Mouse (Mus musculus) forebrain, embryonic 15.5 days (tissue): ENCODE results near the gene Arf3. TPM values are rescaled to one million over a fixed set of nuclear protein-coding genes. Genes with fewer than 3 reads are reported as not detected.

Experiments
- ATAC-seq: fragments of 200-750 bp; cut with Nextera tagmentation; replicated peaks from 2 replicates; pipeline ENCODE4 v1.8.0; 2017; ENCODE audit warnings: mild to moderate bottlenecking, moderate TSS enrichment, moderate library complexity
- H3K27ac ChIP-seq: fragments of 300-500 bp; sonication (generic); replicated peaks from 2 replicates; pipeline ENCODE4 v1.5.1; 2015; ENCODE audit warnings: mild to moderate bottlenecking, inconsistent platforms
- H3K27me3 ChIP-seq: fragments of 300-500 bp; sonication (generic); 2 replicates; pipeline ENCODE4 v1.6.1; 2015; ENCODE audit warnings: inconsistent platforms
- H3K36me3 ChIP-seq: fragments of 300-500 bp; sonication (generic); 2 replicates; pipeline ENCODE4 v1.6.1; 2015; ENCODE audit warnings: mild to moderate bottlenecking, inconsistent platforms
- H3K4me1 ChIP-seq: fragments of 300-500 bp; sonication (generic); 2 replicates; pipeline ENCODE4 v1.6.1; 2015; ENCODE audit warnings: inconsistent platforms
- H3K4me2 ChIP-seq: fragments of 300-500 bp; sonication (generic); replicated peaks from 2 replicates; pipeline ENCODE4 v1.6.1; 2015; ENCODE audit warnings: mild to moderate bottlenecking, inconsistent platforms
- H3K4me3 ChIP-seq: fragments of 300-500 bp; sonication (generic); 2 replicates; pipeline ENCODE4 v1.5.1; 2015; ENCODE audit warnings: mild to moderate bottlenecking, inconsistent platforms
- H3K9ac ChIP-seq: fragments of 300-500 bp; sonication (generic); replicated peaks from 2 replicates; pipeline ENCODE4 v1.6.1; 2015; ENCODE audit warnings: mild to moderate bottlenecking, inconsistent platforms
- H3K9me3 ChIP-seq: fragments of 300-500 bp; sonication (generic); 2 replicates; pipeline ENCODE4 v1.6.1; 2016; ENCODE audit warnings: inconsistent platforms
- whole genome bisulfite sequencing: fragments of 180-500 bp; shearing (Covaris S2); methylation state at CpG from one replicate; pipeline ENCODE4 v1.1.7; 2015; ENCODE audit warnings: mixed read lengths; 5-methylcytosine and 5-hydroxymethylcytosine counted together
- polyA plus RNA-seq: library from polyadenylated mRNA; unstranded; fragments of >200 nt; fragmentation: Nextera tagmentation; extraction: Ambion mirVana; gene quantifications from 2 replicates; pipeline ENCODE4 v1.2.1, GENCODE M21; 2015

The Arf3 gene
- polyA plus RNA-seq, 1 experiment from 2014 or later, result 88.2 TPM

DNA sequence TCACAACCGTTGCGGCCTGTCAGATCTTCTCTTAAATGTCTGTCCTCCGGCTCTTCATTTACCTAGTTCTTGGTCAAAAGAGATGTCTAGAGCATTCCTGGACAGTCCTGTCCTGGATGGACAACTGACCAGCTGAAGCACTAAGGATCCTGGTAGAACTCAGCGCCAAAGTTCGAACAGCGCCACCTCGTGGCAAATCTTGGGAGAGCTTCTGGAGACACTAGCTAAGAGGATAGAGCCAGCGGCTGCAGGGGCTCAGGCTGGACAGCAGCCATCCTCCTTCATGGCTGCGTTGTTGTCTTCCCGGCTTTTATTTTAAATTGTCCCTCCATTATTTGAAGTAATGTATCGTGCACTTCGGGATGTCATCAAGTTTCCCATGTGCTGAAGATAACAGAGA is 36.4 kb upstream of the Arf3 start:
- Histone ChIP-seq H3K4me2 (no peak overlapping the region), H3K4me3 (no peak overlapping the region), H3K27ac (no peak overlapping the region), H3K36me3 (no peaks in the 10 kb centered on the region), H3K27me3 (peaks cover 94% of the 10 kb centered on the region), H3K4me1 (peaks cover 19% of the 10 kb centered on the region), H3K9me3 (no peaks in the 10 kb centered on the region), H3K9ac (no peak overlapping the region)
- WGBS, result 13% methylated on average over 12 of the region's 12 CpGs
- no peak for ATAC-seq

DNA sequence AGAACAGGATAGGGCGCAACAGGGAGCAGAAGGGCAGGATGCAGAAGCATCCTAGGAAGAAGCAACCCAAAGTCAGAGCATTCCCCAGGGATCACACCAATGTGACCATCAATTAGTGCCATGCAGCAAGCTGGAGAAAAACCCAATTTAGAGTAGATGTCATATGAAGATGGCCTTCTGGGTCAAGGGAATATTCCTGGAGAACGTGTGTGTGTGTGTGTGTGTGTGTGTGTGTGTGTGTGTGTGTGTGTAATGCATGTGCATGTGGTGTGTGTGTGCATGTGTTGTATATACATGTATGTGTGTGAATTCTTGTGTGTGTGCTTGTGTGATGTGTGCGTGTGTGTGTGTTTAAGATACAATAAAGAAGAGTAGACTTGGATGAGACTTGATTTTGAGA is 35.9 kb upstream of the Arf3 start:
- peaks cover 95% of the 10 kb centered on the region for H3K27me3 ChIP-seq
- no peak overlapping the region for H3K4me3 ChIP-seq
- no peak overlapping the region for H3K27ac ChIP-seq
- WGBS, result 30% methylated on average over 3 of the region's 3 CpGs
- no peaks in the 10 kb centered on the region for H3K9me3 ChIP-seq
- no peak overlapping the region for H3K4me2 ChIP-seq
- H3K36me3 ChIP-seq, result no peaks in the 10 kb centered on the region
- ATAC-seq, result no peak
- H3K9ac ChIP-seq, result no peak overlapping the region
- peaks cover 17% of the 10 kb centered on the region for H3K4me1 ChIP-seq

- no peak overlapping the region for H3K9ac ChIP-seq
- no peak overlapping the region for H3K27ac ChIP-seq
Observed at GRCm38 (mm10) chr15:98797835-98798492, 35.0 kb upstream of the Arf3 start.

GRCm38 (mm10) chr15:98796803-98797595 is 34.0 kb upstream of the Arf3 start:
- Histone ChIP-seq H3K9me3 (no peaks in the 10 kb centered on the region), H3K4me3 (no peak overlapping the region), H3K36me3 (no peaks in the 10 kb centered on the region), H3K27ac (no peak overlapping the region), H3K9ac (no peak overlapping the region), H3K4me1 (peaks cover 24% of the 10 kb centered on the region), H3K27me3 (peaks cover 95% of the 10 kb centered on the region), H3K4me2 (no peak overlapping the region)
- 4% methylated on average over 13 of the region's 13 CpGs for WGBS
- ATAC-seq, result no peak; the same call in 1 of the 2 replicates

More at GRCm38 (mm10) chr15:98797835-98798492, 35.0 kb upstream of the Arf3 start:
- ATAC-seq, result peak; percentile 77
- Histone ChIP-seq H3K4me3 (no peak overlapping the region), H3K9me3 (no peaks in the 10 kb centered on the region), H3K4me2 (peak overlapping the region; percentile 1; the same call in 1 of the 2 replicates), H3K36me3 (no peaks in the 10 kb centered on the region), H3K27me3 (peaks cover 95% of the 10 kb centered on the region), H3K4me1 (peaks cover 17% of the 10 kb centered on the region)
- WGBS, result under 1% methylated on average over 28 of the region's 28 CpGs

DNA sequence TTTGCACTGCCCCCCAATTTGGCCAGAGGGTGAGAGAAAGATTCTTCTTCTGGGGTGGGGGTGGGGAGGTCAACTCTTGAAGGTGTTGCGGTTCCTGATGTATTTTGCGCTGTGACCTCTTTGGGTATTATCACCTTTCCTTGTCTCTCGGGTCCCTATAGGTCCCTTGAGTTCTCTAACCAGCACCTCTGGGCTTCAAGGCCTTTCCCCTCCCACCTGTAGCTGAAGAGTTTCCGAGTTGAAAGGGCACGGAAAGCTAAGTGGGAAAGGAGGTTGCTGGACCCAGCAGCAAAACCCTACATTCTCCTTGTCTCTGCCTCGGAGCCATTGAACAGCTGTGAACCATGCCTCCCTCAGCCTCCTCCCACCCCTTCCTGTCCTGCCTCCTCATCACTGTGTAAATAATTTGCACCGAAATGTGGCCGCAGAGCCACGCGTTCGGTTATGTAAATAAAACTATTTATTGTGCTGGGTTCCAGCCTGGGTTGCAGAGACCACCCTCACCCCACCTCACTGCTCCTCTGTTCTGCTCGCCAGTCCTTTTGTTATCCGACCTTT is 30.2 kb upstream of the Arf3 start:
- H3K4me1 ChIP-seq, result peaks cover 31% of the 10 kb centered on the region
- peak overlapping the region; percentile 41 for H3K4me3 ChIP-seq
- H3K27ac ChIP-seq, result no peak overlapping the region
- H3K4me2 ChIP-seq, result peak overlapping the region; percentile 49
- H3K9me3 ChIP-seq, result no peaks in the 10 kb centered on the region
- no peak overlapping the region for H3K9ac ChIP-seq
- H3K27me3 ChIP-seq, result peaks cover 95% of the 10 kb centered on the region
- 3% methylated on average over 13 of the region's 13 CpGs for WGBS
- no peaks in the 10 kb centered on the region for H3K36me3 ChIP-seq
- ATAC-seq, result no peak

DNA sequence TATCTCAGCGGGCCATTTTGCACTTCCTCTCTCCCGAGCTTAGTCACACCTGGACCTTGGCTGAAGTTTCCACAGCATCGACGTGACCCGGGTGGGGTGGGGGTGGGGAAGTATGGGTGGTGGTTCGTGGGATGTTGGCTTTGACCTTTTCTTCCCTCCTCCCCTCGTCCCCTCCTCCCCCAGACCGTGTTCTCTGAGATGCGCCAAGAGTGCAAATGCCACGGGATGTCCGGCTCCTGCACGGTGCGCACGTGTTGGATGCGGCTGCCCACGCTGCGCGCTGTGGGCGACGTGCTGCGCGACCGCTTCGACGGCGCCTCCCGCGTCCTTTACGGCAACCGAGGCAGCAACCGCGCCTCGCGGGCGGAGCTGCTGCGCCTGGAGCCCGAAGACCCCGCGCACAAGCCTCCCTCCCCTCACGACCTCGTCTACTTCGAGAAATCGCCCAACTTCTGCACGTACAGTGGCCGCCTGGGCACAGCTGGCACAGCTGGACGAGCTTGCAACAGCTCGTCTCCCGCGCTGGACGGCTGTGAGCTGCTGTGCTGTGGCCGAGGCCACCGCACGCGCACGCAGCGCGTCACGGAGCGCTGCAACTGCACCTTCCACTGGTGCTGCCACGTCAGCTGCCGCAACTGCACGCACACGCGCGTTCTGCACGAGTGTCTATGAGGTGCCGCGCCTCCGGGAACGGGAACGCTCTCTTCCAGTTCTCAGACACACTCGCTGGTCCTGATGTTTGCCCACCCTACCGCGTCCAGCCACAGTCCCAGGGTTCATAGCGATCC is 29.4 kb upstream of the Arf3 start:
- H3K36me3 ChIP-seq, result no peaks in the 10 kb centered on the region
- peaks cover 24% of the 10 kb centered on the region for H3K4me1 ChIP-seq
- peaks cover 96% of the 10 kb centered on the region for H3K27me3 ChIP-seq
- peak overlapping the region; percentile 32 for H3K9ac ChIP-seq
- peak overlapping the region; percentile 49 for H3K4me2 ChIP-seq
- H3K27ac ChIP-seq, result no peak overlapping the region
- peak; percentile 49; the same call in 1 of the 2 replicates for ATAC-seq
- H3K4me3 ChIP-seq, result peak overlapping the region; percentile 41
- no peaks in the 10 kb centered on the region for H3K9me3 ChIP-seq
- WGBS, result under 1% methylated on average over 74 of the region's 75 CpGs

- peak overlapping the region; percentile 41; the same call in 1 of the 2 replicates for H3K4me3 ChIP-seq
- H3K4me2 ChIP-seq, result no peak overlapping the region
- H3K9me3 ChIP-seq, result no peaks in the 10 kb centered on the region
- no peak overlapping the region for H3K9ac ChIP-seq
- H3K27me3 ChIP-seq, result peaks cover 98% of the 10 kb centered on the region
- no peaks in the 10 kb centered on the region for H3K36me3 ChIP-seq
- under 1% methylated on average over 23 of the region's 23 CpGs for WGBS
- no peak overlapping the region for H3K27ac ChIP-seq
- no peak for ATAC-seq
- H3K4me1 ChIP-seq, result peaks cover 19% of the 10 kb centered on the region
Observed at GRCm38 (mm10) chr15:98791771-98792170, 28.8 kb upstream of the Arf3 start.

DNA sequence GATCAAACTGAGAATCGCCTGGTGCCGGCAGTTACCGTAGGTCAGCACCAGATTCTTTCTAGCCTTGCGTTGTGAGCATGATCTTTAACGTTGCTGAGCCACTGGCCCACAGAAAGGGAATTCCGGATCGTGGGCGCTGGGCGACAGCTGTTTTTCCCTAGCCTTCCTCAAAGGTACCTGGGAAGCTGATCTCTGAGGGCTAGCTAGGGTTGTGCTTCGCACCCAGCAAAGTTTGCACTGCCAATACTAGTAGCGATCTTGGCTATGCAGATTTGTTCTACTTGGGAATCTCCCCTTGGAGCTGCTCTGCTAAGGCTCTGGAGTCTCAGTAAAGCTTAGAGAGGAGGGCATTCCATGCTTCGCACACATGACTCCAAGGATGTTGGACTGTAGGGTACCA is 28.2 kb upstream of the Arf3 start:
- no peak overlapping the region for H3K4me2 ChIP-seq
- no peaks in the 10 kb centered on the region for H3K9me3 ChIP-seq
- H3K4me1 ChIP-seq, result peaks cover 18% of the 10 kb centered on the region
- WGBS, result under 1% methylated on average over 12 of the region's 12 CpGs
- ATAC-seq, result no peak
- no peak overlapping the region for H3K9ac ChIP-seq
- no peak overlapping the region for H3K4me3 ChIP-seq
- no peak overlapping the region for H3K27ac ChIP-seq
- no peaks in the 10 kb centered on the region for H3K36me3 ChIP-seq
- H3K27me3 ChIP-seq, result peaks cover 98% of the 10 kb centered on the region

DNA sequence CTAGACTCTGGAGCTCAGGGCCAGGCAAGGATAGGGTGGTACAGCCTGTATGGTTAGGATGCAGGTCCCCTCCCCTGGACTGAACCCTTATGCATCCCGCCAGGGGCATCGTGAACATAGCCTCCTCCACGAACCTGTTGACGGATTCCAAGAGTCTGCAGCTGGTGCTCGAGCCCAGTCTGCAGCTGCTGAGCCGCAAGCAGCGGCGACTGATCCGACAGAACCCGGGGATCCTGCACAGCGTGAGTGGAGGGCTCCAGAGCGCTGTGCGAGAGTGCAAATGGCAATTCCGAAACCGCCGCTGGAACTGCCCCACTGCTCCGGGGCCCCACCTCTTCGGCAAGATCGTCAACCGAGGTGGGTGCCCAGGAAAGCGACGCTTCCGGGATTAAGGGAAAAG is 27.7 kb upstream of the Arf3 start:
- H3K27ac ChIP-seq, result no peak overlapping the region
- no peak overlapping the region; the same call in 1 of the 2 replicates for H3K4me3 ChIP-seq
- H3K36me3 ChIP-seq, result no peaks in the 10 kb centered on the region
- no peaks in the 10 kb centered on the region for H3K9me3 ChIP-seq
- H3K27me3 ChIP-seq, result peaks cover 98% of the 10 kb centered on the region
- ATAC-seq, result no peak
- H3K9ac ChIP-seq, result no peak overlapping the region
- no peak overlapping the region for H3K4me2 ChIP-seq
- H3K4me1 ChIP-seq, result peaks cover 18% of the 10 kb centered on the region
- under 1% methylated on average over 23 of the region's 23 CpGs for WGBS

DNA sequence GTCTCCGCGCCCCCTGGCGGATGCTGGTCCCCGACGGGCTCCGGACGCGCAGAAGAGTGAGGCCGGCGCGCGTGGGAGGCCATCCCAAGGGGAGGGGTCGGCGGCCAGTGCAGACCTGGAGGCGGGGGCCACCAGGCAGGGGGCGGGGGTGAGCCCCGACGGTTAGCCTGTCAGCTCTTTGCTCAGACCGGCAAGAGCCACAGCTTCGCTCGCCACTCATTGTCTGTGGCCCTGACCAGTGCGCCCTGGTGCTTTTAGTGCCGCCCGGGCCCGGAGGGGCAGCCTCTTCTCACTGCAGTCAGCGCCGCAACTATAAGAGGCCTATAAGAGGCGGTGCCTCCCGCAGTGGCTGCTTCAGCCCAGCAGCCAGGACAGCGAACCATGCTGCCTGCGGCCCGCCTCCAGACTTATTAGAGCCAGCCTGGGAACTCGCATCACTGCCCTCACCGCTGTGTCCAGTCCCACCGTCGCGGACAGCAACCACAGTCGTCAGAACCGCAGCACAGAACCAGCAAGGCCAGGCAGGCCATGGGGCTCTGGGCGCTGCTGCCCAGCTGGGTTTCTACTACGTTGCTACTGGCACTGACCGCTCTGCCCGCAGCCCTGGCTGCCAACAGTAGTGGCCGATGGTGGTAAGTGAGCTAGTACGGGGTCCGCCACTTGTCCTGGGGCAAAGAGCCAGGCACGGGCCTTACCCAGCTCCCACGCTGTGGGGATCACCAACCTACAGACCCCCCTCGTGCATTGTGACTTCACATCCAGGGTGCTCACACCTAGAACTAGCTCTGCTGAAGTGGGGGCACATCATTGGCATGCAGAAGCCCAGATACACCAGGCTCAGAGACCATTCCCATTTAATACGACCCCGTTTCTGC is 26.9 kb upstream of the Arf3 start, which contains the start of gene Wnt1:
Wnt1 (plus strand) TSS at position 197 of the 875 bp plus-strand sequence.
- 2% methylated on average over 51 of the region's 51 CpGs for WGBS
- Histone ChIP-seq H3K27ac (no peak within 1 kb of the TSS), H3K4me3 (no peak within 1 kb of the TSS), H3K27me3 (peaks cover 95% of the 10 kb centered on the region), H3K9ac (no peak within 1 kb of the TSS), H3K4me2 (no peak within 1 kb of the TSS), H3K36me3 (no peaks in the 10 kb centered on the region), H3K4me1 (peaks cover 18% of the 10 kb centered on the region), H3K9me3 (no peaks in the 10 kb centered on the region)
- no peak for ATAC-seq
